Mouse (Mus musculus): ENCODE data around the gene Tbc1d22a.
A peak's percentile ranks its signal among the peaks of the same experiment; 100 is the strongest.

The Tbc1d22a gene

DNA sequence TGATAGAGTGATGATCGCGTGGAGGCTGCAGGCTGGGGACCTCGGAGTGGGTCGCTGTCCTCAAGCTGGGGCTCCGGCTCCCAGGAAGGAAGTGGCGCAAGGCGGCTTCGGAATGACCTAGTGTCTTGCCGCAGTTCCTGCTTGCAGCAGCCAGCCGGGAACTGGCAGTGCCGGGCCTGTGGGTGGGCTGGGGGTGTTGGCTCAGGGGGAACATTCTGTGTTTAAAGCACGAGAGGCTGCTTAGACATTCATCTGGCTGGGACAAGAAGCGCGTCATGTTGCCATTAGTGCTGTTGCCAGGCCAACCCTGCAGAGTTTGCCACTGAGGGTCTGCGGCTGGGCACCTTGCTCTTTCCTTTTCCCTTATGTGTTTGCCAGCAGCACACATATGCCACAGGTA is 63.2 kb downstream of the Tbc1d22a start:
- no peak for DNase-seq (ENCODE audit: low read depth, low spot score)

GRCm38 (mm10) chr15:86279059-86279974 is 65.1 kb downstream of the Tbc1d22a start:
- no peak for DNase-seq (ENCODE audit: low read depth, low spot score)

DNA sequence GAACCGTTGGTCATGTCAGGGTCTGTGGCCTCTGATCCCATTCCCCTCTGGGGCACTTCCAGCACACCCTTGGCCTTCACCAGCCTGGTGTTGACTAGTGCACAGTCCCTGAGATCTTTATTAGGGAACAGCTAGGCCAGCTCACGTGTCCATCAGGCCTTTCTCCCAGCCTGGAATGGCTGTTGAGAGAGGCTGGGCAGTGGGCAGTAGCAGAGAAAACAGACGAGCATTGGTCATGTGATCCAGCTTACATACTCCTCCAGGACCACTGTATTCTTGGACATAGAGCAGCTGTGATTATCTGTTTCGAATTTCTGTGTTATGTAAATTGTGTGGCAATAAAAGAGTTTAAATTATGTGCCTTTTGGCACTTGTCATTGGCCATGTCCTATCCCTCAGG is 65.9 kb downstream of the Tbc1d22a start:
- no peak for DNase-seq (ENCODE audit: low read depth, low spot score)

DNA sequence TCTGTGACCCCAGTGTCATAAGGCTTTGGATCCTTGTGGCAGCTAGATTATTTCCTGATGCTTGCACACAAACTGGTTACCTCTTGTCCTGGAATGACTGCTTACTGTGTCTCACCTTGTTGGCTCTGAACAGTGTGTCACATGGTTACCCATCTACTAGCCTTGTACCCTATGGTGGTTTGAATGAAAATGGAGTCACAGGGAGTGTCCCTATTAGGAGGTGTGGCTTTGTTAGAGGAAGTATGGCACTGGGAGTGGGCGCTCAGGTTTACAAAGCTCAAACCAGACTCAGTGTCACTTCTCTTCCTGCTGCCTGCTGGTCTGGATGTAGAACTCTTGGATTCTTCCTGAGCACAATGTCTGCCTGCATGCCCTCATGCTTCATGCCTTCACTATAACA is 69.0 kb downstream of the Tbc1d22a start:
- DNase-seq (ENCODE audit: low read depth, low spot score) = peak; percentile 25

DNA sequence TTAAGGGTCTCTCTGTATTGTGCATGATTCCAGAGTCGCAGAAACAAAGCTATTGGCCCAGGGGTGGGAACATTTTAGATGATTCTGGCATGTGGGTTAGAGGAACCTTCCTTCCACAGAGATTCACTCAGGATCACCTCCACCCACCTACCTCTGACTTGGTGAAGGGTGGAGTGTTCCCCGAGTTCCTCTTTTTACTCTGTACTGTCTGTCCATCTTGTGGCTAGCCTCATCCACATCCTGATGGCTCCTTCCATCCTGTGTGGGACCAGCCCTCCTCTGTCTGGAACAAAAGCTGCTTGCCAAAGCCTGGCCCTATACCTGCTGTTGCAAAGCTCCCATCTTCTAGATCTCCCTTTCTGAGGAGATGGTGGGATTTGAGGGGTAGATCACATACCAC is 71.0 kb downstream of the Tbc1d22a start:
- no peak for DNase-seq (ENCODE audit: low read depth, low spot score)

- DNase-seq (ENCODE audit: low read depth, low spot score) = no peak
Observed at GRCm38 (mm10) chr15:86290074-86290473, 75.8 kb downstream of the Tbc1d22a start.

DNA sequence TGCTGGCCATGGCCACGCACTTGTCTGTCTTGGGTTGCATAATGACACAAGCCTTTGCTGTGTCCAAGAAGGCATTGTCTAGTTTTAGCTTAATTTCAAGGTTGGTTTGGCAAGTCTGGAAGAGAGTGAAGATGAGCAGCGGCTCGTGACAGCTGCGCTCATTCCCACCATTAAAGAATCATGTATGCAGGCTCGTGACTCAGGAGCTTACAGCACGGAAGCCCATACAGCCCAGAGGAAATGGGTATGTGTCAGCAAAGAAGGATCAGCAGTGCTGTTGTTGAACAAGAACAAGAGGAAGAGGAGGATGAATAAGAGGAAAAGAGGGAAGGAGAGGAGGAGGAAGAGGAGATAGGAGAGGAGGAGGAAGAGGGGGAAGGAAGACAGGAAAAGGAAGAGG is 78.0 kb downstream of the Tbc1d22a start:
- no peak for DNase-seq (ENCODE audit: low read depth, low spot score)

GRCm38 (mm10) chr15:86294426-86294825 is 80.2 kb downstream of the Tbc1d22a start:
- DNase-seq (ENCODE audit: low read depth, low spot score) = no peak

GRCm38 (mm10) chr15:86295722-86296288 is 81.5 kb downstream of the Tbc1d22a start:
- DNase-seq (ENCODE audit: low read depth, low spot score) = no peak

DNA sequence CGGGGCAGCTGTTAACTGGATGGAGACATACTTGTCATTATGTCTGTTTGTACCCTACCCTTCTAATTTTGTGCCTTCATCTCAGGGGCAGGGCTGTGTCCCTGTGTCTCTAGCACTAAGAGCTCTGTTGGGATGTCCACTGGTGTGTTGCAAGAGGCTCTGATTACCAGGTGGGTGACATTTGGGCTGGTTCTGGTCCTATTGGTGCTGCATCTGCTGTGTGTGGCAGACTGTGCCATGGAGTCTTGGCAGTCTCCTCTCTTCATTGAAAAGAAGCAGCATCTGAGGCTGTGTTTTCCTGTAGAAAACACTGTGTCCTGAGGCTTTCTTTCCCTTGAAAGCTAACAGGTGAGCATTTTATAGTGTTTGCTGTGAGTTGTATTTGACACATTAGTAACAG is 83.0 kb downstream of the Tbc1d22a start:
- DNase-seq (ENCODE audit: low read depth, low spot score) = no peak

- no peak for DNase-seq (ENCODE audit: low read depth, low spot score)
Observed at GRCm38 (mm10) chr15:86303876-86304275, 89.6 kb downstream of the Tbc1d22a start.

- DNase-seq (ENCODE audit: low read depth, low spot score) = no peak
Observed at GRCm38 (mm10) chr15:86304861-86305260, 90.6 kb downstream of the Tbc1d22a start.

- DNase-seq (ENCODE audit: low read depth, low spot score) = no peak
Observed at GRCm38 (mm10) chr15:86305290-86305689, 91.0 kb downstream of the Tbc1d22a start.

- DNase-seq (ENCODE audit: low read depth, low spot score) = no peak
Observed at GRCm38 (mm10) chr15:86309213-86309829, 95.1 kb downstream of the Tbc1d22a start.

- DNase-seq (ENCODE audit: low read depth, low spot score) = no peak
Observed at GRCm38 (mm10) chr15:86320803-86321510, 106.7 kb downstream of the Tbc1d22a start.

DNA sequence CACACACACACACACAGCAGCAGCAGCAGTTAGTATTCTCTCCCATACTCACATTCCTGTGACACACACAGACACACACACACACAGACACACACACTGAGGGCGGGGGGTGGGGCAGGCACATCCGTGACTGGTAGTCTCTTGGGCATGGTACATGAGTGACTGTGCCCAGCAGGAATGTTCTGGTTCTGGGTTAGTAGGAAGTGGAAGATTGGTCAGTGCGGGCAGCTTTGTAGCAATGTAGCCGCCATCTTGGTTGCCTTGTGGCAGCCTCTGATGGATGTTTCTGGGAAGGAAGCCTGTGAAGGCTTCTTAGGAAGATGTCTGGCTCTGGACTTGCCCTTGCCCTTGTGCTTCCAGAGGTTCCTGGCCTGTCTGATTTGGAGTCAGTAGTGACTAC is 112.1 kb downstream of the Tbc1d22a start:
- DNase-seq (ENCODE audit: low read depth, low spot score) = no peak

DNA sequence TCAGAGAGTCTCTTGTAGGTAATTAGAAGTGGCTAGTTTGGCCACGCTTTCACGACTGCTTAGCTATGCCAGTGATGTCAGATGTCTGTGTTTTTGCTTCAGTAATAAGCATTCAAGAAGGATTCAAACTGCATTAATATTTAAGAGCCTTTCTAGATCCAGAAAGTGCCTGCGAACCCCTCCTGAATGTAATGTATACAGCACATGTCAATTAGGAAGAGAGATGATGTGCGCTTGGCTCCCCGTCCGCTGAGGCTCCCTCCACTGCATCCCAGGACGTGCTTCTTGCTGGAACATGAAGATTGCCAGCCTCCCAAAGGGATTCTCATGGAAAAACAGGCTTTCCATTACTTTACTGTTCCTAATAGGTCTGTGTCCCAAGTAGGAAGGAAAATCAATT is 115.7 kb downstream of the Tbc1d22a start:
- DNase-seq (ENCODE audit: low read depth, low spot score) = no peak

DNA sequence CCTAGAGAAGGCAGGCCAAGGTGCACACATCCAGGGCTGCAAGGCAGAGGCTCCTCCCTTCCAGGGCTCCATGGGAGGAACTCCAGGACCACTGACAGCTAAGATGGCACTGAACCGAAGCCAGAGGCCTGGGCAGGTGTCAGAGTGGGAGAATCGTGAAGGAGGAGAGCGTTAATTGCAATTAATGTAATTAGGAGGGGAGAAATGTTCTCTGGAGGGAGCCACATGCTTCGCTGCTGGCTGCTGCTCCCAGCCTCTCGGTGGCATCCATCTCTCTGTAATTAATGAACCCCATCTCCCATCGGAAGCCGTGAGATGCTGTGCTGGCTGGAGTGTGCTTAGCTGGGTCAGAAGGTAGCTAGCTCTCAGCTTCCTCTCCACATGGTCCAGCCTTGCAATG is 116.2 kb downstream of the Tbc1d22a start:
- DNase-seq (ENCODE audit: low read depth, low spot score) = no peak

GRCm38 (mm10) chr15:86331501-86332245 is 117.4 kb downstream of the Tbc1d22a start:
- DNase-seq (ENCODE audit: low read depth, low spot score) = no peak

DNA sequence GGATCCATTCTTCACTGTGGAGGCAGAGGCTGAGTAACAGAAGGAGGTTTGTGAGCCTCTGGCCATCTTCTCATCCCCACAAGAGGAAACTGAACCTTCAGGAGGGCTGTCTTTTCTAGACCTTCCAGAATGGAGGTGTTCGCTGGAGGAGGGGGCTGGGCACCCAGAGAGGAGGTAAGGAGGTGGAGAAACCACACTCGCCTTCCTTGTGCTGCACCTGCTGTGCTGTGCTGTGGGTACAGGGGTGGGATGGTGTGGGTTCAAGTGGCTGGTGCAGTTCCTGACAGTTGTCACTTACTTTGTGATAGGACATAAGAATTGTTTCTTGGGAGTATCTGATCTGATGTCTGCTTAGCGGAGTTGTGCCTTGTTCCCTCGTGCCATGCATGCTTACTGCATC is 118.9 kb downstream of the Tbc1d22a start:
- DNase-seq (ENCODE audit: low read depth, low spot score) = no peak

DNA sequence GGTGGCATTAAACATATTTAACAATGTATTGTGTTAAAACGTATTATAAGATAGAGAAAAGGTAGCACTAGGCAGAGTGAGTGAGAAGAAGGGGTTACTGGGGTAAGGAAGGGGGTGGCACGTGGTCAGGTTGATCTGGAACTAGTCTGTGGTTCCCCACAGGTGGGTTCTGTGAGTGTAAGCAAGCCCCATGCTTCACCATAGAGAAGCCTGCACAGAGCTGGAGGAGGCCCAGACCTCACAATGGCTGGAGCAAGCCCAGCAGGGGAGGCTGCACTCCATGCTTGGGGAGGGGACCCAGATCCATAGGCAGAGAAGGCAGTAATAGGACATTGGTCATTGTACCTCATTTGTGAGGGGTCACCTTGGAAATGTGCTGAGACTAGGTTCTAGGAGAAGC is 119.3 kb downstream of the Tbc1d22a start:
- no peak for DNase-seq (ENCODE audit: low read depth, low spot score)
